Mouse (Mus musculus): ENCODE results near the gene a.

GRCm38 (mm10) chr2:155056076-155056578 lies 264.9 kb downstream of the a start:
- TF ChIP-seq CTCF (IDR thresholded peaks at IDR 0.05; ENCODE audit: control insufficient read depth, insufficient read depth, low read length) (no peak), POLR2A (IDR thresholded peaks at IDR 0.05; ENCODE audit: borderline replicate concordance, control insufficient read depth, low read depth, low read length) (no peak)

All from bone marrow, adult 2 months (tissue).